Mouse (Mus musculus) midbrain, embryonic 16.5 days (tissue): Measurements from ENCODE around the gene Ryr2. TPM values are rescaled to one million over a fixed set of nuclear protein-coding genes. Genes with fewer than 3 reads are reported as not detected.
A peak's percentile ranks its signal among the peaks of the same experiment; 100 is the strongest.

Experiments
- ATAC-seq: fragments of 200-750 bp; cut with Nextera tagmentation; 2 replicates; pipeline ENCODE4 v1.8.0; 2017; ENCODE audit warnings: moderate TSS enrichment
- H3K27ac ChIP-seq: fragments of 300-500 bp; sonication (generic); 2 replicates; pipeline ENCODE4 v1.5.1; 2014; ENCODE audit warnings: mild to moderate bottlenecking, low read length, mixed read lengths
- H3K27me3 ChIP-seq: fragments of 300-500 bp; sonication (generic); 2 replicates; pipeline ENCODE4 v1.6.1; 2014; ENCODE audit warnings: low read depth, low read length, mixed read lengths; ENCODE audit not compliant: control insufficient read depth, insufficient read depth
- H3K36me3 ChIP-seq: fragments of 300-500 bp; sonication (generic); 2 replicates; pipeline ENCODE4 v1.6.1; 2014; ENCODE audit warnings: mild to moderate bottlenecking, low read length, moderate library complexity, mixed read lengths; ENCODE audit not compliant: control insufficient read depth, insufficient read depth
- H3K4me1 ChIP-seq: fragments of 300-500 bp; sonication (generic); 2 replicates; pipeline ENCODE4 v1.6.1; 2014; ENCODE audit warnings: mild to moderate bottlenecking, low read length, mixed read lengths; ENCODE audit not compliant: control insufficient read depth, insufficient read depth
- H3K4me2 ChIP-seq: fragments of 300-500 bp; sonication (generic); 2 replicates; pipeline ENCODE4 v1.6.1; 2014; ENCODE audit warnings: mild to moderate bottlenecking, low read length, mixed read lengths
- H3K4me3 ChIP-seq: fragments of 300-500 bp; sonication (generic); 2 replicates; pipeline ENCODE4 v1.5.1; 2014; ENCODE audit warnings: low read depth, mild to moderate bottlenecking, low read length, moderate library complexity, mixed read lengths
- H3K9ac ChIP-seq: fragments of 300-500 bp; sonication (generic); 2 replicates; pipeline ENCODE4 v1.6.1; 2014; ENCODE audit warnings: low read depth, low read length, mixed read lengths
- H3K9me3 ChIP-seq: fragments of 300-500 bp; sonication (generic); replicated peaks from 2 replicates; pipeline ENCODE4 v1.6.1; 2014; ENCODE audit warnings: mild to moderate bottlenecking, low read length, mixed read lengths; ENCODE audit not compliant: control insufficient read depth, poor library complexity, severe bottlenecking
- WGBS: fragments of 180-500 bp; shearing (Covaris S2); extraction: QIAGEN DNeasy Blood & Tissue Kit; methylation state at CpG from one replicate; pipeline ENCODE4 v1.1.7; 2014; 5-methylcytosine and 5-hydroxymethylcytosine counted together
- polyA plus RNA-seq: library from polyadenylated mRNA; unstranded; fragments of >200 nt; fragmentation: Nextera tagmentation; extraction: Ambion mirVana; gene quantifications from 2 replicates; pipeline ENCODE4 v1.2.1, GENCODE M21; 2015

Gene Ryr2
- polyA plus RNA-seq, 1 experiment from 2014 or later: 3.5 TPM

DNA sequence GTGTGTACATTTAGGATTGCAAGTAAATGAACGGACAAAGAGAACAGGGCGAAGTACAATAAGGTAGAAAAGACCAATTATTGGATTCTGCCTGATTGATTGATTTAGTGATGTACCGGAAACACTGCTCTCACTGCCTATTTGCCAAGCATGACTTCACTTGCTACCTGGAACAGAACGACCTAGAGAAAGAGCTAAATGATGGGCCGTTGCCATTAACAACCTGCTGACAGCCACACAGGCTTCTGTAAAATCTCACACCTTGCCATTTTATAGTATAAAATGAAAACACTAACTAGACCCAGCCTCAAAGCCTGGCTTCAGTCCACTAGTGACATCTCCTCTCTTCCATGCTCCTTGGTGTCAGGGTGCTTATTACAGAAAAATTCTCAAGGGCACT, 316.2 kb downstream of the Ryr2 start:
- no peak for ATAC-seq
- H3K4me2 ChIP-seq: no peak overlapping the region
- H3K4me1 ChIP-seq: no peaks in the 10 kb centered on the region
- no peak overlapping the region for H3K27ac ChIP-seq
- no peak overlapping the region for H3K9ac ChIP-seq
- no peaks in the 10 kb centered on the region for H3K27me3 ChIP-seq
- no peaks in the 10 kb centered on the region; the same call in 1 of the 2 replicates for H3K9me3 ChIP-seq
- H3K36me3 ChIP-seq: no peaks in the 10 kb centered on the region
- H3K4me3 ChIP-seq: no peak overlapping the region
- WGBS: 73% methylated on average over 5 of the region's 5 CpGs

- Histone ChIP-seq H3K27ac (no peak overlapping the region), H3K36me3 (no peaks in the 10 kb centered on the region), H3K4me1 (peaks cover 11% of the 10 kb centered on the region), H3K27me3 (no peaks in the 10 kb centered on the region), H3K4me3 (no peak overlapping the region), H3K4me2 (no peak overlapping the region), H3K9me3 (no peaks in the 10 kb centered on the region), H3K9ac (no peak overlapping the region)
- peak; percentile 81 for ATAC-seq
- WGBS: 43% methylated on average over 3 of the region's 3 CpGs
Measured at GRCm38 (mm10) chr13:11782411-11783155, 324.2 kb downstream of the Ryr2 start.

- Histone ChIP-seq H3K9ac (no peak overlapping the region), H3K4me1 (peaks cover 11% of the 10 kb centered on the region), H3K4me3 (no peak overlapping the region), H3K36me3 (no peaks in the 10 kb centered on the region), H3K27me3 (no peaks in the 10 kb centered on the region), H3K27ac (no peak overlapping the region), H3K9me3 (no peaks in the 10 kb centered on the region), H3K4me2 (no peak overlapping the region)
- WGBS: 28% methylated on average over 2 of the region's 2 CpGs
- peak; percentile 41; the same call in 1 of the 2 replicates for ATAC-seq
Measured at GRCm38 (mm10) chr13:11781065-11781464, 325.7 kb downstream of the Ryr2 start.

DNA sequence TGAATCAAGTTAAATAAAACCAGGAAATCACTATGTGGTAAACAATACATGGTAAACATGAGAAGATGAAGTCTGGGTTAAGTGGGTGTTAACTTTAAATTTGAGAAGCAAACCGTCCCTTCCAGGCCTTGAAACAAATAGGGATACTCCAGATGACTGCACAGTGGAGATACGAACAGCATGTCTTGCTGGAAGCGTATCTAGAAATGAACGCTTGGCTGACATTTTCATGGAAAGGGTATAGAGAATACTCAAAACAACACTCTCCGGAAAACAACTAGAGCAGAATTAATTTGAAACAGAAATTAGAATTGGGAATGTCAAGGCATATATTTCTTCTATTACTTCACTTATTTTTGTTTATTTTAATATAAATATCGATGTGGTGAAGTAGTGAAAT, 329.0 kb downstream of the Ryr2 start:
- H3K27ac ChIP-seq: no peak overlapping the region
- 84% methylated on average over 6 of the region's 6 CpGs for WGBS

GRCm38 (mm10) chr13:11772173-11772572, 334.6 kb downstream of the Ryr2 start:
- Histone ChIP-seq H3K36me3 (peaks cover 3% of the 10 kb centered on the region), H3K27me3 (no peaks in the 10 kb centered on the region), H3K9ac (no peak overlapping the region), H3K27ac (no peak overlapping the region), H3K4me1 (no peaks in the 10 kb centered on the region), H3K4me2 (no peak overlapping the region), H3K4me3 (no peak overlapping the region), H3K9me3 (0 out of 2 replicates have a peak, but pooled peaks cover 2% of the 10 kb centered on the region)
- no peak for ATAC-seq
- WGBS: 95% methylated on average over 8 of the region's 8 CpGs

More for the DNA sequence above, 329.0 kb downstream of the Ryr2 start:
- Histone ChIP-seq H3K4me3 (no peak overlapping the region), H3K4me2 (no peak overlapping the region), H3K9ac (no peak overlapping the region), H3K4me1 (peaks cover 11% of the 10 kb centered on the region), H3K36me3 (no peaks in the 10 kb centered on the region), H3K27me3 (no peaks in the 10 kb centered on the region), H3K9me3 (no peaks in the 10 kb centered on the region)
- no peak for ATAC-seq

- 77% methylated on average over 2 of the region's 2 CpGs for WGBS
- 0 out of 2 replicates have a peak, but pooled peaks cover 2% of the 10 kb centered on the region for H3K9me3 ChIP-seq
- H3K4me2 ChIP-seq: no peak overlapping the region
- no peak overlapping the region for H3K4me3 ChIP-seq
- no peaks in the 10 kb centered on the region for H3K4me1 ChIP-seq
- no peaks in the 10 kb centered on the region for H3K27me3 ChIP-seq
- H3K27ac ChIP-seq: no peak overlapping the region
- ATAC-seq: no peak
- H3K36me3 ChIP-seq: peaks cover 3% of the 10 kb centered on the region
- H3K9ac ChIP-seq: no peak overlapping the region
Measured at GRCm38 (mm10) chr13:11766899-11767298, 339.8 kb downstream of the Ryr2 start.

DNA sequence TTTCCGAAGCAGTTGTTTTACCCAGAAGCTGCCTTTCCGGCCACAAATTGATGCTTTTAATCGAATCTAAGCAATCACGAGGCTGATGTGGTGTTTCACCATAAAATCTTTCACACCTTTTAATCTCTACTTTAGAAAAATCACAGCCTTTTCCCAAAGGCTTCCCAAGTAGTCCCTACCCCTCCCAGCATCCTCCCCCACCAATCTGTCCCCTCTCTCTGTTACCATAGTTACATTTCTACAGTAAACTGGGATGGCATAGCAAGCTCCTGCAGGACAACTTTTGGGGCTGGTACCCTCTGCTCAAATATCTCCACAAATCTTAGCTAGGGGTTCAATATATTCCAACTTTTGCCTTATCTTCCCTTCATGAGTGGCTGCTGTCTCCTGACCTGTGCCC, 342.8 kb downstream of the Ryr2 start:
- H3K4me1 ChIP-seq: no peaks in the 10 kb centered on the region
- no peak overlapping the region for H3K4me3 ChIP-seq
- no peak for ATAC-seq
- no peak overlapping the region for H3K4me2 ChIP-seq
- H3K9me3 ChIP-seq: no peaks in the 10 kb centered on the region
- 89% methylated on average over 4 of the region's 4 CpGs for WGBS
- no peaks in the 10 kb centered on the region for H3K27me3 ChIP-seq
- no peak overlapping the region for H3K9ac ChIP-seq
- no peaks in the 10 kb centered on the region for H3K36me3 ChIP-seq
- no peak overlapping the region for H3K27ac ChIP-seq

DNA sequence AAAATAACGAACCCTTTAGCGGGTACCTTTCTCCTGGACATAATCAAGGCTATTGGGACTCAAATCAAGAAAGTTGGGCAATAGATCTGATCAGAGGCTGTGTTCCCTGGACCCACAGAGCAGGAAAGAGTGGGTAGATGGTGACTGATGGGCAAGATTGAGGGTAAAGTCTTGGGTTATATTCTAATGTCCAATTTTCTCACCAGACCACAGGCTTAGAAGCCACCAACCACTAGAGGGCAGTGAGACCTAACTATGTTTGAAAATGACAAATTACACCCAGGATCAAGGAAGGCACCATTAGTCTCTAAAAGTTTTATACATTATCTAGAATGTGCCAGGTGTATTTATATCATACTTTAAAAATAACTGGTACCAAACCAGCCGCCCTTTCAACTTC, 343.6 kb downstream of the Ryr2 start:
- WGBS: 88% methylated on average over 3 of the region's 3 CpGs
- no peak overlapping the region for H3K27ac ChIP-seq
- no peak overlapping the region for H3K4me3 ChIP-seq
- no peak overlapping the region for H3K9ac ChIP-seq
- no peaks in the 10 kb centered on the region for H3K4me1 ChIP-seq
- no peak for ATAC-seq
- no peaks in the 10 kb centered on the region for H3K9me3 ChIP-seq
- H3K27me3 ChIP-seq: no peaks in the 10 kb centered on the region
- H3K36me3 ChIP-seq: no peaks in the 10 kb centered on the region
- no peak overlapping the region for H3K4me2 ChIP-seq

DNA sequence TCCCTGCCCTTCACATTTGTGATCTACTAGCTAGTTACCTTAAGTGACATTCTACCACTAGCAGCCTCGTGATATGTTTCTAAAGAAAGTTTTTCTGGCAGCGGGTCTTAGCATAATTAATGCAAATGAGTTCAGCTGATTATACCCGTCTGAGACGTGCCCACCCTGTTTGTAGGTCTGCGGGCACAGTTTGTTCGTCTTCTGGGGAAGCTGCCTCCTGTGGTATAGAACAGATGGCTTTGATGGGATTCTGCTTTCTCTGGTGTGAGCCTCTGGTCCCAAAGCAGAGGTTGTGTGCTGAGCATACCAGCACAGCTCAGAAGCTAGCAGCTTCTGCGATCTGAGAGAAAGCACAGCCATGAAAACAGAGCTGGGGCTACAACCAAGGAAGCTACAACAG, 348.9 kb downstream of the Ryr2 start:
- no peaks in the 10 kb centered on the region for H3K4me1 ChIP-seq
- no peaks in the 10 kb centered on the region for H3K9me3 ChIP-seq
- no peak overlapping the region for H3K9ac ChIP-seq
- no peak overlapping the region for H3K27ac ChIP-seq
- H3K4me2 ChIP-seq: no peak overlapping the region
- H3K27me3 ChIP-seq: no peaks in the 10 kb centered on the region
- 30% methylated on average over 7 of the region's 7 CpGs for WGBS
- peak; percentile 14; the same call in 1 of the 2 replicates for ATAC-seq
- no peak overlapping the region for H3K4me3 ChIP-seq
- no peaks in the 10 kb centered on the region for H3K36me3 ChIP-seq
